Comparison of ENCODE assay signal across 10 mouse cellular contexts in genomic region chr7:119515492-119516271, GRCm38 (mm10). TPM values are rescaled to one million over a fixed set of nuclear protein-coding genes. Genes with fewer than 3 reads are reported as not detected.
DNase-seq lines count a peak whose midpoint lies in the region; ATAC-seq and TF ChIP-seq lines count a peak whose summit lies in the region.
"Had no signal": no experiment of that assay in that cellular context is flagged by ENCODE, and none has a peak within 500 bp of the region (broad histone marks: within the 10 kb centered on the region; RNA-seq: fewer than 3 reads in every experiment).

No protein-coding gene starts in this region.

- peak overlapping the region; percentile 13; the same call in 1 of the 2 replicates for H3K4me2 ChIP-seq in intestine, postnatal 0 days (replicated peaks; ENCODE audit: low read depth)
- H3K4me2 ChIP-seq in stomach, postnatal 0 days (replicated peaks; ENCODE audit: low read depth) = no peak overlapping the region

- TF ChIP-seq EP300 in stomach, postnatal 0 days (optimal IDR thresholded peaks at IDR 0.05) = no peak

- no peaks in the 10 kb centered on the region for H3K36me3 ChIP-seq in intestine, postnatal 0 days (ENCODE audit: control insufficient read depth, insufficient read depth)
- no peaks in the 10 kb centered on the region for H3K36me3 ChIP-seq in stomach, postnatal 0 days (ENCODE audit: control insufficient read depth, insufficient read depth, low read length)

- H3K27ac ChIP-seq in intestine, postnatal 0 days (ENCODE audit: low read depth, low read length) = no peak overlapping the region
- H3K27ac ChIP-seq in stomach, postnatal 0 days (replicated peaks) = no peak overlapping the region

- 55% methylated on average over 10 of the region's 10 CpGs for WGBS in intestine, postnatal 0 days
- 63% methylated on average over 10 of the region's 10 CpGs for WGBS in stomach, postnatal 0 days

- DNase-seq in adrenal gland, adult 18-20 months (ENCODE audit: low spot score in 2 of 2) = peak; percentile 46 to 48
- no peak for DNase-seq in adrenal gland, adult 8-10 months
- peak; percentile 9 for DNase-seq in thymus, postnatal 0 days (ENCODE audit: low spot score)
- no peak for DNase-seq in thymus, adult 18-20 months
- peak; percentile 31 for DNase-seq in embryo, embryonic 9.5 days (ENCODE audit: extremely low spot score)
- DNase-seq in stomach, postnatal 0 days (ENCODE audit: low spot score) = peak; percentile 41

- H3K9ac ChIP-seq in intestine, postnatal 0 days (ENCODE audit: low read depth, low read length) = no peak overlapping the region
- no peak overlapping the region for H3K9ac ChIP-seq in stomach, postnatal 0 days (ENCODE audit: low read length)

- peak; percentile 79 for TF ChIP-seq CTCF in intestine, postnatal 0 days (IDR thresholded peaks at IDR 0.05; ENCODE audit: low read depth)
- peak; percentile 83 for TF ChIP-seq CTCF in stomach, postnatal 0 days (IDR thresholded peaks at IDR 0.05; ENCODE audit: low read depth)

- peak; percentile 39; the same call in 1 of the 2 replicates for ATAC-seq in intestine, postnatal 0 days
- peak; percentile 62 for ATAC-seq in megakaryocyte progenitor cell, adult 5-6 weeks (replicated peaks; ENCODE audit: poor library complexity)
- no peak for ATAC-seq in stomach, postnatal 0 days (ENCODE audit: low FRiP score, low TSS enrichment)

- H3K9me3 ChIP-seq in intestine, postnatal 0 days (ENCODE audit: control insufficient read depth) = no peaks in the 10 kb centered on the region
- no peaks in the 10 kb centered on the region for H3K9me3 ChIP-seq in stomach, postnatal 0 days (ENCODE audit: control insufficient read depth, low read length)

- H3K4me1 ChIP-seq in intestine, postnatal 0 days (replicated peaks; ENCODE audit: control insufficient read depth, insufficient read depth, low read length) = no peaks in the 10 kb centered on the region
- no peaks in the 10 kb centered on the region for H3K4me1 ChIP-seq in stomach, postnatal 0 days (replicated peaks; ENCODE audit: control insufficient read depth, insufficient read depth)

- H3K27me3 ChIP-seq in intestine, postnatal 0 days (replicated peaks; ENCODE audit: control insufficient read depth, insufficient read depth, low read length) = no peaks in the 10 kb centered on the region
- no peaks in the 10 kb centered on the region for H3K27me3 ChIP-seq in stomach, postnatal 0 days (ENCODE audit: control insufficient read depth, insufficient read depth, low read length)

- H3K4me3 ChIP-seq in intestine, postnatal 0 days (ENCODE audit: low read depth, low read length) = no peak overlapping the region
- H3K4me3 ChIP-seq in stomach, postnatal 0 days (ENCODE audit: low read depth, low read length) = no peak overlapping the region
- H3K4me3 ChIP-seq: myocyte had no signal

RNA-seq across cellular contexts. Expression of gene Acsm5, which starts 3.6 kb away (rescaled TPM):
- 1 to 10 TPM; 5.1 to 6.5 TPM for total RNA-seq in adrenal gland, adult 18-20 months (2021)
- total RNA-seq in adrenal gland, adult 8-10 months (2022) = 1 to 10 TPM; 4.3 to 5.8 (median 4.8) TPM
- polyA plus RNA-seq in thymus, postnatal 0 days (2015; fragmentation: Nextera tagmentation; extraction: Ambion mirVana) = not detected in 2 replicates
- not detected in 2 replicates for polyA plus RNA-seq in intestine, postnatal 0 days (2015; fragmentation: Nextera tagmentation; extraction: Ambion mirVana)
- total RNA-seq in megakaryocyte progenitor cell, adult 5-6 weeks (2015) = not detected in 2 replicates
- not detected in 2 replicates for total RNA-seq in megakaryocyte progenitor cell, adult 5-6 weeks (2017)
- polyA plus RNA-seq in stomach, postnatal 0 days (2015; fragmentation: Nextera tagmentation; extraction: Ambion mirVana) = 0.27 and 0.33 TPM in 2 replicates
- polyA plus RNA-seq: heart, embryonic 16.5 days; myocyte had no signal

RNA-seq across cellular contexts. Expression of gene Pdilt, which starts 7.6 kb away (rescaled TPM):
- not detected for total RNA-seq in adrenal gland, adult 18-20 months (2021)
- total RNA-seq in adrenal gland, adult 8-10 months (2022) = under 1 TPM in 1 of 4 experiments, not detected in 3; 0.70 TPM
- not detected in 2 replicates for polyA plus RNA-seq in thymus, postnatal 0 days (2015; fragmentation: Nextera tagmentation; extraction: Ambion mirVana)
- not detected in 2 replicates for polyA plus RNA-seq in intestine, postnatal 0 days (2015; fragmentation: Nextera tagmentation; extraction: Ambion mirVana)
- total RNA-seq in megakaryocyte progenitor cell, adult 5-6 weeks (2015) = not detected in 2 replicates
- not detected in 2 replicates for total RNA-seq in megakaryocyte progenitor cell, adult 5-6 weeks (2017)
- polyA plus RNA-seq in stomach, postnatal 0 days (2015; fragmentation: Nextera tagmentation; extraction: Ambion mirVana) = not detected in 2 replicates
- polyA plus RNA-seq: heart, embryonic 16.5 days; myocyte had no signal

RNA-seq across cellular contexts. Expression of gene Umod, which starts 36.6 kb away (rescaled TPM):
- total RNA-seq in adrenal gland, adult 18-20 months (2021) = not detected
- not detected for total RNA-seq in adrenal gland, adult 8-10 months (2022)
- 0.22 and 0.24 TPM in 2 replicates for polyA plus RNA-seq in thymus, postnatal 0 days (2015; fragmentation: Nextera tagmentation; extraction: Ambion mirVana)
- polyA plus RNA-seq in intestine, postnatal 0 days (2015; fragmentation: Nextera tagmentation; extraction: Ambion mirVana) = not detected in 2 replicates
- not detected in 2 replicates for total RNA-seq in megakaryocyte progenitor cell, adult 5-6 weeks (2015)
- total RNA-seq in megakaryocyte progenitor cell, adult 5-6 weeks (2017) = not detected in 2 replicates
- not detected in 2 replicates for polyA plus RNA-seq in stomach, postnatal 0 days (2015; fragmentation: Nextera tagmentation; extraction: Ambion mirVana)
- polyA plus RNA-seq: heart, embryonic 16.5 days; myocyte had no signal

RNA-seq across cellular contexts. Expression of gene Acsm2, which starts 38.5 kb away (rescaled TPM):
- total RNA-seq in adrenal gland, adult 18-20 months (2021) = 1 to 10 TPM in 1 of 2 experiments, not detected in 1; 2.2 TPM
- not detected for total RNA-seq in adrenal gland, adult 8-10 months (2022)
- not detected in 2 replicates for polyA plus RNA-seq in thymus, postnatal 0 days (2015; fragmentation: Nextera tagmentation; extraction: Ambion mirVana)
- not detected in 2 replicates for polyA plus RNA-seq in intestine, postnatal 0 days (2015; fragmentation: Nextera tagmentation; extraction: Ambion mirVana)
- total RNA-seq in megakaryocyte progenitor cell, adult 5-6 weeks (2015) = not detected in 2 replicates
- not detected in 2 replicates for total RNA-seq in megakaryocyte progenitor cell, adult 5-6 weeks (2017)
- polyA plus RNA-seq in stomach, postnatal 0 days (2015; fragmentation: Nextera tagmentation; extraction: Ambion mirVana) = not detected in 2 replicates
- polyA plus RNA-seq: heart, embryonic 16.5 days; myocyte had no signal

RNA-seq across cellular contexts. Expression of gene Gp2, which starts 56.6 kb away (rescaled TPM):
- total RNA-seq in adrenal gland, adult 18-20 months (2021) = not detected
- not detected for total RNA-seq in adrenal gland, adult 8-10 months (2022)
- 3.3 and 4.4 TPM in 2 replicates for polyA plus RNA-seq in thymus, postnatal 0 days (2015; fragmentation: Nextera tagmentation; extraction: Ambion mirVana)
- polyA plus RNA-seq in intestine, postnatal 0 days (2015; fragmentation: Nextera tagmentation; extraction: Ambion mirVana) = 0.17 and 0.34 TPM in 2 replicates
- total RNA-seq in megakaryocyte progenitor cell, adult 5-6 weeks (2015) = not detected in 2 replicates
- not detected in 2 replicates for total RNA-seq in megakaryocyte progenitor cell, adult 5-6 weeks (2017)
- 0.05 and 0.07 TPM in 2 replicates for polyA plus RNA-seq in stomach, postnatal 0 days (2015; fragmentation: Nextera tagmentation; extraction: Ambion mirVana)
- polyA plus RNA-seq: heart, embryonic 16.5 days; myocyte had no signal

Comparison
In these comparisons a context has a peak if more than half of its experiments do, and no peak if none do; other contexts are left out.
1. DNase-seq: peak in adrenal gland, adult 18-20 months (2 of 2), thymus, postnatal 0 days (single experiment), embryo, embryonic 9.5 days (single experiment) and stomach, postnatal 0 days (single experiment); none in adrenal gland, adult 8-10 months (single experiment) and thymus, adult 18-20 months (0 of 2).
2. RNA of gene Acsm5, which starts 3.6 kb away (total RNA-seq): 5.1 to 6.5 TPM in adrenal gland, adult 18-20 months and 4.3 to 5.8 TPM in adrenal gland, adult 8-10 months; not detected in megakaryocyte progenitor cell, adult 5-6 weeks; every median in the first group is over 4 times any median in the second.